Mouse (Mus musculus) mouse trophoblast stem cell (cell line): ENCODE measurements around the gene Npc1l1.

Experiments
- in situ Hi-C, 2 experiments: fragments of 300-500 bp; cut with MseI, MboI; formaldehyde crosslinking; loops; 2 replicates in 1 of 2; 3 replicates in 1 of 2; pipeline ENCODE4 v1.15.1; 2025

Gene Npc1l1

GRCm38 (mm10) chr11:6163706-6164105 is 66.2 kb downstream of the Npc1l1 start:
- in situ Hi-C loops, result no loop called here

- in situ Hi-C loops, result no loop called here
Measured at GRCm38 (mm10) chr11:6163062-6163461, 66.9 kb downstream of the Npc1l1 start.

GRCm38 (mm10) chr11:6161549-6161948 is 68.4 kb downstream of the Npc1l1 start:
- in situ Hi-C loops, result no loop called here
